Mouse (Mus musculus) small intestine, adult 2 months (tissue): ENCODE data around the gene Gstm2. TPM values are rescaled to one million over a fixed set of nuclear protein-coding genes. Genes with fewer than 3 reads are reported as not detected.

Experiments
- H3K27ac ChIP-seq: fragments of 200-500 bp; 2 replicates; pipeline ENCODE4 v1.5.1; 2012; ENCODE audit warnings: low read depth, low read length, control low read depth, inconsistent platforms; ENCODE audit not compliant: insufficient read depth
- H3K27me3 ChIP-seq: fragments of 200-500 bp; 2 replicates; pipeline ENCODE4 v1.6.1; 2012; ENCODE audit warnings: mild to moderate bottlenecking, moderate library complexity, low read length, inconsistent platforms; ENCODE audit not compliant: control insufficient read depth, insufficient read depth
- H3K36me3 ChIP-seq: fragments of 200-500 bp; 2 replicates; pipeline ENCODE4 v1.6.1; 2012; ENCODE audit warnings: mild to moderate bottlenecking, low read length, control low read depth, inconsistent platforms; ENCODE audit not compliant: control insufficient read depth, insufficient read depth
- H3K4me1 ChIP-seq: fragments of 200-500 bp; 2 replicates; pipeline ENCODE4 v1.6.1; 2012; ENCODE audit warnings: low read length, inconsistent platforms, mixed read lengths; ENCODE audit not compliant: control insufficient read depth, insufficient read depth, insufficient read length
- H3K4me3 ChIP-seq: fragments of 200-500 bp; 2 replicates; pipeline ENCODE4 v1.5.1; 2012; ENCODE audit warnings: low read depth, mild to moderate bottlenecking, control low read depth, inconsistent platforms, low read length, moderate library complexity
- CTCF ChIP-seq: fragments of 200-500 bp; IDR thresholded peaks from 2 replicates; pipeline ENCODE4 v1.5.1; 2012; ENCODE audit warnings: low read depth, mild to moderate bottlenecking, control low read depth, inconsistent platforms, low read length, moderate library complexity, mixed read lengths; ENCODE audit not compliant: insufficient replicate concordance, insufficient read length; ENCODE audit errors: extremely low read depth
- POLR2A ChIP-seq: fragments of 200-500 bp; IDR thresholded peaks from 2 replicates; pipeline ENCODE4 v1.6.1; 2012; ENCODE audit warnings: low read depth, mild to moderate bottlenecking, control low read depth, inconsistent platforms, low read length, moderate library complexity
- WGBS: fragments of 180-500 bp; shearing (Covaris S2); methylation state at CpG from one replicate; pipeline ENCODE4 v1.1.7; 2018; 5-methylcytosine and 5-hydroxymethylcytosine counted together
- polyA plus RNA-seq: library from polyadenylated mRNA; depleted of rRNA; stranded (reverse); fragments of >200 nt; gene quantifications from 2 replicates; pipeline ENCODE4 v1.2.3, GENCODE M21; 2012

Gene Gstm2
- polyA plus RNA-seq, 1 experiment: 26.7 TPM

- no peaks in the 10 kb centered on the region for H3K27me3 ChIP-seq
- WGBS: 86% methylated on average over 8 of the region's 8 CpGs
- H3K36me3 ChIP-seq: no peaks in the 10 kb centered on the region
- H3K27ac ChIP-seq: peak overlapping the region; percentile 57; the same call in 1 of the 2 replicates
- no peak for TF ChIP-seq POLR2A
- no peak for TF ChIP-seq CTCF
- H3K4me3 ChIP-seq: no peak overlapping the region
- H3K4me1 ChIP-seq: peaks cover 24% of the 10 kb centered on the region; the same call in 1 of the 2 replicates
These were observed 28.1 kb upstream of the Gstm2 start for GRCm38 (mm10) chr3:108014098-108014973.

- H3K4me1 ChIP-seq: peaks cover 17% of the 10 kb centered on the region; the same call in 1 of the 2 replicates
- H3K36me3 ChIP-seq: no peaks in the 10 kb centered on the region
- H3K27me3 ChIP-seq: no peaks in the 10 kb centered on the region
- no peak overlapping the region for H3K4me3 ChIP-seq
- H3K27ac ChIP-seq: peak overlapping the region; percentile 57
- WGBS: 29% methylated on average over 4 of the region's 4 CpGs
- TF ChIP-seq POLR2A: no peak
- TF ChIP-seq CTCF: no peak
These were observed 27.1 kb upstream of the Gstm2 start for GRCm38 (mm10) chr3:108013331-108013871.

GRCm38 (mm10) chr3:108011558-108011957 is 25.3 kb upstream of the Gstm2 start:
- WGBS: 84% methylated on average over 3 of the region's 3 CpGs

GRCm38 (mm10) chr3:108010286-108010685 is 24.0 kb upstream of the Gstm2 start:
- Histone ChIP-seq H3K4me3 (no peak overlapping the region), H3K27me3 (no peaks in the 10 kb centered on the region), H3K36me3 (no peaks in the 10 kb centered on the region), H3K27ac (no peak overlapping the region), H3K4me1 (peaks cover 10% of the 10 kb centered on the region; the same call in 1 of the 2 replicates)
- TF ChIP-seq POLR2A (no peak), CTCF (no peak)
- 60% methylated on average over 2 of the region's 2 CpGs for WGBS

More at GRCm38 (mm10) chr3:108011558-108011957, 25.3 kb upstream of the Gstm2 start:
- Histone ChIP-seq H3K27me3 (no peaks in the 10 kb centered on the region), H3K27ac (no peak overlapping the region), H3K4me1 (peaks cover 14% of the 10 kb centered on the region; the same call in 1 of the 2 replicates), H3K4me3 (no peak overlapping the region), H3K36me3 (no peaks in the 10 kb centered on the region)
- TF ChIP-seq POLR2A (no peak), CTCF (no peak)

GRCm38 (mm10) chr3:108002021-108002420 is 15.8 kb upstream of the Gstm2 start:
- Histone ChIP-seq H3K27me3 (no peaks in the 10 kb centered on the region), H3K4me1 (no peaks in the 10 kb centered on the region), H3K4me3 (no peak overlapping the region), H3K27ac (no peak overlapping the region), H3K36me3 (no peaks in the 10 kb centered on the region)
- WGBS: 77% methylated on average over 8 of the region's 8 CpGs
- no peak for TF ChIP-seq CTCF
- no peak for TF ChIP-seq POLR2A

GRCm38 (mm10) chr3:107999491-107999890 is 13.2 kb upstream of the Gstm2 start:
- H3K36me3 ChIP-seq: no peaks in the 10 kb centered on the region
- no peak overlapping the region for H3K27ac ChIP-seq
- 73% methylated on average over 3 of the region's 3 CpGs for WGBS
- H3K27me3 ChIP-seq: no peaks in the 10 kb centered on the region
- no peaks in the 10 kb centered on the region for H3K4me1 ChIP-seq
- H3K4me3 ChIP-seq: no peak overlapping the region
- TF ChIP-seq CTCF: no peak
- no peak for TF ChIP-seq POLR2A

GRCm38 (mm10) chr3:107998591-107998990 is 12.3 kb upstream of the Gstm2 start:
- TF ChIP-seq CTCF: no peak
- TF ChIP-seq POLR2A: no peak
- Histone ChIP-seq H3K36me3 (no peaks in the 10 kb centered on the region), H3K27me3 (no peaks in the 10 kb centered on the region), H3K4me3 (no peak overlapping the region), H3K27ac (no peak overlapping the region), H3K4me1 (no peaks in the 10 kb centered on the region)
- WGBS: 84% methylated on average over 3 of the region's 3 CpGs
